Mouse (Mus musculus): Measurements from ENCODE around the gene Knstrn. TPM values are rescaled to one million over a fixed set of nuclear protein-coding genes. Genes with fewer than 3 reads are reported as not detected.

Knstrn gene
- polyA plus RNA-seq, 1 experiment from 2014 or later, result 64.4 TPM

DNA sequence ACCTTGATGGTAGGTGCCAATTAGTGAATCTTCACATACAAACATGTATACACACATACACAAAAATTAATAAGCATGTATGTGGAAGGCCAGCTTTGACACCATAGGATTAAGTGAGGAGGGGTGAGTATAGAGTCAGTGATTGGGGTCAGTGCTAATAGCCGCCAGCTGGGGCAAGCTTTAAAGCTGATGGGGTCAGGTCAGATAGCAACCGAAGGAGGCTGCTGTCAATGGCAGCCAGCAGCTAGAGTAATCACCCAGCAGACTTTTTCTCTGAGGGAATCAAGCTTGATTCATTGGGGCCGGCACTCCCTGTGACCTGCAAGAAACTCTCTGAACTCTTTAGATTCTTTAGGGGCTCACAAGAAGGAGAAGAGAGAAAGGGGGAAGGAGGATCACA is 38.0 kb downstream of the Knstrn start:
- TF ChIP-seq CTCF (IDR thresholded peaks at IDR 0.05), result no peak
- DNase-seq (ENCODE audit: low read depth, low spot score) (no peak), ATAC-seq (no peak)
- CTCF ChIA-PET, result interaction anchor here (1.2 kb wide), 1 partner anchor 35 kb away, joined by 4 read pairs; no protein-coding TSS in a partner anchor
- POLR2A ChIA-PET, result interaction anchor here (0.6 kb wide), 1 partner anchor 13 kb away, joined by 3 read pairs; no protein-coding TSS in a partner anchor
- in situ Hi-C loops (cut with MboI; ENCODE audit: low pct_unique_long_range_greater_than_20kb), result no loop called here
- H3K27me3 ChIP-seq, result no peaks in the 10 kb centered on the region

DNA sequence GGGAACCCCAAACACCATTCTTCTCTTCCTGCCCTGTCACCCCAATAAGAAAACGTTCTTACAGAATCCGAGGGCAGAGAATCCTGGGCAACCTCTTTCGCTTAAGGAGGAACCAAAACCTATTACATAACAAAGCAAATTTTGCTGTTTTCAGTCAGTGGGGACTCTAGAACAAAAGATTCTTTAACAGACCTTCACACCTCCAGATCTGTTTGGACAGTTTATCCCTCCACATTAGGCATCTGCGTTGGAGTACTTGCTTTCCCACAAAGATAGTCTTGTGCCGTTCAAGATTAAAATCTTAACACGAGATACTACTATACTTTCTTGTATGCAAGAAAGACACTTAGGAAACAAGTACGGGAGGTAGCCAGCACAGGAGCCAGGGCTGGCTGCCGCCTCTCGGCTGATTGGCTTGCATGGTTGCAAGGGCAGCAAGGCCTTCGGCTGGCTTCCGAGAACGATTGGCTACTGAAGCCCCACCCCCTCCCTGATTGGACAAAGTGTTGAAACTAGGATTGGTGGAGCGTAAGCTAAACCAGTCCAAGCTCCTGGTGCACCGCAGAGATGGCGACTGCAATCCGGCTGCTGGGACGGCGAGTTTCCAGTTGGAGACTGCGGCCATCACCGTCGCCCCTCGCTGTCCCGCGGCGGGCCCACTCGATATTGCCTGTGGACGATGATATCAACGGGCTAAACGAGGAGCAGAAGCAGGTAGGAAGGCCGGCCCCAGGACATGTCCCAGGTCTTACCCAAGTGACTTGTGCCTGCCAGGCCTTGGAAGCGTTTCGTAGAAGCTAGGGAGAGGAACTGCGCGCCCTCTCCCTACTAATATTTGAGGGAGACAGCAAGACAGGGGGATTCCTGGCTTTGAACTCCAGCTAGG is 47.9 kb downstream of the Knstrn start, which contains the start of gene Ivd:
Ivd (plus strand) TSS at position 501 of the 886 bp plus-strand sequence.
- ATAC-seq, result peak; percentile 92
- DNase-seq (ENCODE audit: low read depth, low spot score), result peak; percentile 44
- no peaks in the 10 kb centered on the region for H3K27me3 ChIP-seq
- POLR2A ChIA-PET, result interaction anchor here (0.6 to 1.2 kb wide), 3 partner anchors 20 to 115 kb away, joined by 3 to 6 read pairs (median 4); no protein-coding TSS in a partner anchor
- in situ Hi-C loops (cut with MboI; ENCODE audit: low pct_unique_long_range_greater_than_20kb), result no loop called here
- CTCF ChIA-PET, result interaction anchor here (0.9 kb wide), 1 partner anchor 48 kb away, joined by 3 read pairs; the partner anchor contains the start of gene Knstrn
- no peak for TF ChIP-seq CTCF (IDR thresholded peaks at IDR 0.05)

DNA sequence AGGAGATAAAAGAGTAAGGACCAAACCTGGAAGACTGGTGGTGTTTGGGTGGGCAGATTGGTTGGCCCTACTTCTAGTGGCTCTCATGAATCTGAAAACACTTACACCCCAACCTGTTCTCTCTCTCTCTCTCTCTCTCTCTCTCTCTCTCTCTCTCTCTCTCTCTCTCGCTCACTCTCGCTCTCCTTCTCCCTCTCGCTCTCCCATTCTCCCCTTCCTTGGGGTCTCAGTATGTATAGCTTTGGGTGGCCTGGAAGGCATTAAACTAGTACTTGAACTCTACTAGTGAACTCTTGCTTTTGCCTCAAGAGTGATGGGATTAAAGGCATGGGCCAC is 48.5 kb downstream of the Knstrn start:
- ATAC-seq, result no peak
- CTCF ChIA-PET, result interaction anchor here (0.9 kb wide), 1 partner anchor 48 kb away, joined by 3 read pairs; the partner anchor contains the start of gene Knstrn
- no peaks in the 10 kb centered on the region for H3K27me3 ChIP-seq
- POLR2A ChIA-PET, result interaction anchor here (0.6 to 1.2 kb wide), 3 partner anchors 21 to 116 kb away, joined by 3 to 6 read pairs (median 4); no protein-coding TSS in a partner anchor
- no peak for TF ChIP-seq CTCF (IDR thresholded peaks at IDR 0.05)
- DNase-seq (ENCODE audit: low read depth, low spot score), result no peak
- in situ Hi-C loops (cut with MboI; ENCODE audit: low pct_unique_long_range_greater_than_20kb), result no loop called here

DNA sequence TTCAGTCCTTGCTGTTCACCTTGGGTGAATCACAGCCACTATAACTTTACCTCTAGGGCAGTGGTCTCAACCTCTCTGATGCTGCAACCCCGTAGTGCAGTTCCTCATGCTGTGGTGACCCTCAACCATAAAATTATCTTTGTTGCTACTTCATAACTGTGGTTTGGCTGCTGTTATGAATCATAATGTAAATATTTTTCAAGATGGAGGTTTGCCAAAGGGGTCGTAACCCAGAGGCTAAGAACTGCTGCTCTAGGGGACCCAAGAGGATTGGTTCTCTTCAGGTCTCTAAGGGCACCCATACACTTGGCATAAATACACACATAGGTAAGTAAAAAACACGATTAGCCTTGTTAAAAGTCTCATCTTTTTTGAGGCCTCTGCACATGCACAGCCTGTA is 56.8 kb downstream of the Knstrn start:
- in situ Hi-C loops (cut with MboI; ENCODE audit: low pct_unique_long_range_greater_than_20kb), result no loop called here
- POLR2A ChIA-PET, result no interaction called here
- H3K27me3 ChIP-seq, result no peaks in the 10 kb centered on the region
- CTCF ChIA-PET, result no interaction called here
- TF ChIP-seq CTCF (IDR thresholded peaks at IDR 0.05), result no peak
- ATAC-seq (no peak), DNase-seq (ENCODE audit: low read depth, low spot score) (no peak)

DNA sequence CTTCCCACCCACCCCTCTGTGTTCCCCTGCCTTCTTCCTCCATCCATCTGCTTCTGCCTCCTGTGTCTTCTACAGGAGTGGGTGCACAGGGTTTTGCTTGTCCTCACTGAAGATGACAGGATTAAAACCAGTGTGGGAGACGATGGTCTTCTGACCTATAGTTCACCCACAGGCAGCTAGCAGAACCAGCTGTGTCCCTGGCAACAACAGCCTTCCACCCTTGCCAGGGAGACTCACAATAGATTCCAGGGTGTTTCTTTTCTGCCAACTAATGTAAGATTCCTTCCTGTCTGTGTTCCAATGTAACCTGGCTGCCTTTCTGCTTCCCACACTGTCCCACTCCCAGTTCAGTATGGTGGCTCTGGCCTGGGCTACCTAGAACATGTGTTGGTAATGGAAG is 57.2 kb downstream of the Knstrn start:
- DNase-seq (ENCODE audit: low read depth, low spot score) (no peak), ATAC-seq (no peak)
- in situ Hi-C loops (cut with MboI; ENCODE audit: low pct_unique_long_range_greater_than_20kb), result no loop called here
- ChIA-PET CTCF (no interaction called here), POLR2A (no interaction called here)
- no peak for TF ChIP-seq CTCF (IDR thresholded peaks at IDR 0.05)
- H3K27me3 ChIP-seq, result no peaks in the 10 kb centered on the region

DNA sequence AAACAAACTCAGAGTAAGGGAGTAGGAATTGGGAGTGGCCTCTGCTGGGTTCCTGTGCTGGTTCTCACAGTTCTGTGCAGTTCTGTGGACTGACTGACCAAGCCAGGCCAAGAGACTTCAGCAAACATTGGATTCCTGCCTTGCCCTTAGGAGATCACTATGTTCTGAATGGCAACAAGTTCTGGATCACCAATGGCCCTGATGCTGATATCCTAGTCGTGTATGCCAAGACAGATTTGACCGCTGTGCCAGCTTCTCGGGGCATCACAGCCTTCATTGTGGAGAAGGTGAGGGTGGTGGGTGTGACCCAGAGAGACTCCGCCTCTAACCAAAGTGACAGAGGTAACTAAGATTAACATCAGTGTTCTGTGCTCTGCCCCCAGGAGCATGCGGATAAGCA is 59.2 kb downstream of the Knstrn start:
- in situ Hi-C loops (cut with MboI; ENCODE audit: low pct_unique_long_range_greater_than_20kb), result no loop called here
- ATAC-seq, result no peak
- DNase-seq (ENCODE audit: low read depth, low spot score), result no peak
- TF ChIP-seq CTCF (IDR thresholded peaks at IDR 0.05), result no peak
- POLR2A ChIA-PET, result no interaction called here
- CTCF ChIA-PET, result no interaction called here
- H3K27me3 ChIP-seq, result no peaks in the 10 kb centered on the region

DNA sequence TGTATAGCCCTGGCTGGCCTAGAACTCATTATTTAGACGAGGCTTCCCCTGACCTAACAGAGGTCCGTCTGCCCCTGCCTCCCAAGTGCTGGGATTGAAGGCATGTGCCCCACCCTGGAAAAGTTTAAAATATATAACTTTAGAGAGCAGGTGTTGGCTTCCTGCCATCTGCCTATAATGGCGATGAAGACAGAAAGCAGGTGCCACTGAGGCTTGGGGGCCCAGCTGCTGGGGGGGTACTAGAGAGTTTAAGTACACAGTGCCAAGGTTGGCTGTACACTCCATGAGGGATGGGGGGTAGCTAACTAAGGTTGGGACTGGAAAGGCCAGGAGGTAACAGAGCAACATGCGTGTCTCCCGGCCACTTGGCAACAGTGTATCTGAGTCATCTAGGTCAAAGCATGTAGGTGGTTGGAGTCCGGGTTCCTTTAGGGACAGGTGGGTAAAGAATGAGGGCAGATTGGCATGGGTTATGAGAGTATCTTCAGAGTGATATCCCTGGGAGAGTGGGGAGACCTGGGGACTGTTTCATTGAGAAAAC is 60.2 kb downstream of the Knstrn start:
- TF ChIP-seq CTCF (IDR thresholded peaks at IDR 0.05), result no peak
- in situ Hi-C loops (cut with MboI; ENCODE audit: low pct_unique_long_range_greater_than_20kb), result no loop called here
- ChIA-PET POLR2A (no interaction called here), CTCF (no interaction called here)
- DNase-seq (ENCODE audit: low read depth, low spot score), result no peak
- H3K27me3 ChIP-seq, result no peaks in the 10 kb centered on the region
- ATAC-seq, result no peak

DNA sequence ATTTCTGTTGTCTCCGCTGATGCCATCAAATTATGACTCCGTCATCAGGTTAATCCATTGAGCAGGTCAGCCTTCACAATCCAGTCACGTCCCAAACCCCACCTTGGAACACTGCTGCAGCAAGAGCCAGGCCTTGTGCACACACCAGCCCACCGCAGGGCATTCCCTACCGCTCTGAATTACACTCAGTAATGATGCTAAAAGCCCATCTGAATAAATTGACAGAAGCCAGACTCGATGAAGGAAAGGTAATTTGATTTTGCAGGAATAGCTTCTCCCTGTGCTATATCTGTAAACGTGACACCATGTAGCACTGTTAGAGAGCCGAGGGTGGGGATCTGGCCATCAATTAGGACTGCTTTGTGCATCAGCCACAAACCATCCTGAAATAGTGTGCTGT is 61.5 kb downstream of the Knstrn start:
- POLR2A ChIA-PET, result interaction anchor here (0.6 kb wide), 1 partner anchor 109 kb away, joined by 5 read pairs; no protein-coding TSS in a partner anchor
- TF ChIP-seq CTCF (IDR thresholded peaks at IDR 0.05), result no peak
- CTCF ChIA-PET, result no interaction called here
- DNase-seq (ENCODE audit: low read depth, low spot score) (no peak), ATAC-seq (no peak)
- H3K27me3 ChIP-seq, result no peaks in the 10 kb centered on the region
- in situ Hi-C loops (cut with MboI; ENCODE audit: low pct_unique_long_range_greater_than_20kb), result loop anchor here (25.0 kb wide), 1 partner anchor 388 kb away; the partner anchor contains the start of gene Srp14

DNA sequence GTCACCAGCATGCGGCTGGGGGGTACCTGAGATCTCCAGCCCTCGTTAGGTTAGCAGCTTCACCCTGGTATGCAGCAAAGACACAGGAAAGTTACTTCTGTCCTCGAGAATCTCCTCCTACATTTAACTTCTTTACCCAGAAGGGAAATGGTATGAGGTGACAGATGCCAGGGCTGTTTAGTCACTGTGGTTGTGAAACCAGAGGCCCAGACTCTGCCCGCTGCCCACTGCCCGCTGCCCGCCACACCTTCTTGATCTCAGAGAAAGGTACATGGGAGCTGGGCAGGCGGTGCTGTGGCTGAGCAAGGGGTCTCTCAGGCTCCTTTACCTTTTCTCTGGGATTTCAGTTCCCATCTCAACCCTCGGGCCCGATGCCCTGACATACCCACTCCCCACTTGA is 62.6 kb downstream of the Knstrn start:
- peak; percentile 63 for ATAC-seq
- no peak for TF ChIP-seq CTCF (IDR thresholded peaks at IDR 0.05)
- in situ Hi-C loops (cut with MboI; ENCODE audit: low pct_unique_long_range_greater_than_20kb), result loop anchor here (25.0 kb wide), 1 partner anchor 389 kb away; the partner anchor contains the start of gene Srp14
- H3K27me3 ChIP-seq, result no peaks in the 10 kb centered on the region
- POLR2A ChIA-PET, result interaction anchor here (1.0 kb wide), 1 partner anchor 37 kb away, joined by 3 read pairs; no protein-coding TSS in a partner anchor
- CTCF ChIA-PET, result interaction anchor here (1.0 kb wide), 2 partner anchors 56 to 112 kb away, joined by 3 read pairs; no protein-coding TSS in a partner anchor
- DNase-seq (ENCODE audit: low read depth, low spot score), result no peak

DNA sequence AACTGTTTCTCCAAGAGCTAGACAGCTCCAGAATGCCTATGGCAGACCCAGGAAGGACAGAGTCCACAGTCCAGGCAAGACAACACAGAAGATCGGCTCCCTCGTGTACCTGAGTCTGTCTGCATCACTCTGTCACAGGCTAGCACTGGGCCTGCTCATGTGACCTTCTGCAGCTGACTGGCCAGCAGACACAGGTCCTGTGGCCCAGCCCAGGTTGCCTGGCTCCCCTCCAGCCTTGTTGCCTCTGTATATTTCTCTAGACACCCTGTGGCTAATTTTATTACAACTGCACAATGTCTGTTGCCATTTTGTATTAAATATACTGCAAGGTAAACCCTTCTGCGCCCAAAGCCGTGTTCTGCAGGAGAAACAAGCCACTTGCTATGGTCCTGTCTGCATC is 67.2 kb downstream of the Knstrn start:
- CTCF ChIA-PET, result interaction anchor here (1.2 to 5.0 kb wide), 2 partner anchors 101 to 118 kb away, joined by 3 to 23 read pairs; partner anchors contain the start of genes Ccdc9b and Disp2
- H3K27me3 ChIP-seq, result no peaks in the 10 kb centered on the region
- no peak for ATAC-seq

More for the DNA sequence above, 67.2 kb downstream of the Knstrn start:
- in situ Hi-C loops (cut with MboI; ENCODE audit: low pct_unique_long_range_greater_than_20kb), result loop anchor here (5.0 to 25.0 kb wide), 4 partner anchors 89 to 394 kb away; partner anchors contain the start of genes Ccdc9b and Srp14
- DNase-seq (ENCODE audit: low read depth, low spot score), result no peak
- no peak for TF ChIP-seq CTCF (IDR thresholded peaks at IDR 0.05)
- POLR2A ChIA-PET, result no interaction called here

Data from Patski (cell line).